Comparison of ENCODE assay signal across 12 mouse cellular contexts in genomic region chr10:76023921-76024320, GRCm38 (mm10).
"Had no signal": no experiment of that assay in that cellular context is flagged by ENCODE, and none has a peak within 500 bp of the region (broad histone marks: within the 10 kb centered on the region; RNA-seq: fewer than 3 reads in every experiment).

No protein-coding gene starts in this region.

- H3K36me3 ChIP-seq: midbrain, embryonic 10.5 days; midbrain, embryonic 12.5 days; neural tube, embryonic 12.5 days had no signal

- H3K27me3 ChIP-seq: midbrain, embryonic 12.5 days; neural tube, embryonic 12.5 days had no signal

- H3K4me3 ChIP-seq: midbrain, embryonic 10.5 days; midbrain, embryonic 12.5 days; neural tube, embryonic 12.5 days had no signal

- H3K4me1 ChIP-seq: midbrain, embryonic 12.5 days; neural tube, embryonic 12.5 days had no signal

- DNase-seq: liver, postnatal 0 days; lung, embryonic 14.5 days; lung, postnatal 10 days; lung, postnatal 4 days; midbrain, embryonic 14.5 days; right cerebral cortex, postnatal 14 days; thymus, adult 18-20 months; thymus, postnatal 14 days; thymus, postnatal 36 days had no signal

- H3K9me3 ChIP-seq: neural tube, embryonic 12.5 days had no signal
